Mouse (Mus musculus): ENCODE results near the gene Etv6.

Gene Etv6

GRCm38 (mm10) chr6:134087709-134088108, 52.2 kb downstream of the Etv6 start:
- peaks cover 3% of the 10 kb centered on the region; the same call in 1 of the 2 replicates for H3K4me1 ChIP-seq (replicated peaks; ENCODE audit: low read depth, low read length)
- no peaks in the 10 kb centered on the region for H3K27me3 ChIP-seq (ENCODE audit: insufficient read depth, low read length)
- H3K9me3 ChIP-seq (ENCODE audit: low read length): no peaks in the 10 kb centered on the region
- H3K36me3 ChIP-seq (ENCODE audit: insufficient read depth, low read length): no peaks in the 10 kb centered on the region
- no peak overlapping the region for H3K4me3 ChIP-seq (replicated peaks; ENCODE audit: low read length)
- TF ChIP-seq NANOG (IDR thresholded peaks at IDR 0.05; ENCODE audit: borderline replicate concordance, low read length) (no peak), POU5F1 (IDR thresholded peaks at IDR 0.05; ENCODE audit: borderline replicate concordance, low read length) (no peak), CTCF (conservative IDR thresholded peaks at IDR 0.05; ENCODE audit: low read length) (no peak)

GRCm38 (mm10) chr6:134089671-134090377, 54.3 kb downstream of the Etv6 start:
- H3K27me3 ChIP-seq (ENCODE audit: insufficient read depth, low read length): no peaks in the 10 kb centered on the region
- TF ChIP-seq CTCF (conservative IDR thresholded peaks at IDR 0.05; ENCODE audit: low read length) (no peak), NANOG (IDR thresholded peaks at IDR 0.05; ENCODE audit: borderline replicate concordance, low read length) (no peak)

DNA sequence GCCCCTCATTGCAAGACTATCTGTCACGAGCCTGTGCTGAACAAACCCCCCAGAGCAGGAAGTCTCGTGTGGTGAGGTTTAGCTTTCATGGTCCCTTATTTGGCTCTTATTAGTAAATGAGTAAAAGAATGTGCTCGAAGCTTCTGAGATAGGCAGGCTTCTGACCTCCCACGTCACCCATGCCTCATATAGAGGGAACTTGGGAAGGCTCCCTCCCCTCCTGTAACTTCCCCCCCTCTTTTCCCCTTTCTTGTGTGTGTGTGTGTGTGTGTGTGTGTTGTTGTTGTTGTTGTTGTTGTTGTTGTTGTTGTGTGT, 54.8 kb downstream of the Etv6 start:
- H3K4me1 ChIP-seq (replicated peaks; ENCODE audit: low read depth, low read length): peaks cover 3% of the 10 kb centered on the region; the same call in 1 of the 2 replicates
- H3K9me3 ChIP-seq (ENCODE audit: low read length): no peaks in the 10 kb centered on the region
- H3K36me3 ChIP-seq (ENCODE audit: insufficient read depth, low read length): peaks cover 13% of the 10 kb centered on the region
- TF ChIP-seq NANOG (IDR thresholded peaks at IDR 0.05; ENCODE audit: borderline replicate concordance, low read length) (no peak), CTCF (conservative IDR thresholded peaks at IDR 0.05; ENCODE audit: low read length) (no peak), POU5F1 (IDR thresholded peaks at IDR 0.05; ENCODE audit: borderline replicate concordance, low read length) (no peak)
- H3K27me3 ChIP-seq (ENCODE audit: insufficient read depth, low read length): no peaks in the 10 kb centered on the region
- no peak overlapping the region for H3K4me3 ChIP-seq (replicated peaks; ENCODE audit: low read length)

More at GRCm38 (mm10) chr6:134089671-134090377, 54.3 kb downstream of the Etv6 start:
- H3K4me1 ChIP-seq (replicated peaks; ENCODE audit: low read depth, low read length): peaks cover 3% of the 10 kb centered on the region; the same call in 1 of the 2 replicates
- H3K36me3 ChIP-seq (ENCODE audit: insufficient read depth, low read length): peaks cover 10% of the 10 kb centered on the region
- H3K4me3 ChIP-seq (replicated peaks; ENCODE audit: low read length): no peak overlapping the region
- H3K9me3 ChIP-seq (ENCODE audit: low read length): no peaks in the 10 kb centered on the region

GRCm38 (mm10) chr6:134090875-134091274, 55.4 kb downstream of the Etv6 start:
- H3K4me1 ChIP-seq (replicated peaks; ENCODE audit: low read depth, low read length): peaks cover 3% of the 10 kb centered on the region; the same call in 1 of the 2 replicates

GRCm38 (mm10) chr6:134091398-134091801, 55.9 kb downstream of the Etv6 start:
- Histone ChIP-seq H3K9me3 (ENCODE audit: low read length) (no peaks in the 10 kb centered on the region), H3K27me3 (ENCODE audit: insufficient read depth, low read length) (no peaks in the 10 kb centered on the region), H3K36me3 (ENCODE audit: insufficient read depth, low read length) (peaks cover 15% of the 10 kb centered on the region), H3K4me3 (replicated peaks; ENCODE audit: low read length) (no peak overlapping the region), H3K4me1 (replicated peaks; ENCODE audit: low read depth, low read length) (peaks cover 3% of the 10 kb centered on the region; the same call in 1 of the 2 replicates)
- TF ChIP-seq NANOG (IDR thresholded peaks at IDR 0.05; ENCODE audit: borderline replicate concordance, low read length) (no peak), POU5F1 (IDR thresholded peaks at IDR 0.05; ENCODE audit: borderline replicate concordance, low read length) (no peak), CTCF (conservative IDR thresholded peaks at IDR 0.05; ENCODE audit: low read length) (no peak)

More at GRCm38 (mm10) chr6:134090875-134091274, 55.4 kb downstream of the Etv6 start:
- Histone ChIP-seq H3K27me3 (ENCODE audit: insufficient read depth, low read length) (no peaks in the 10 kb centered on the region), H3K9me3 (ENCODE audit: low read length) (no peaks in the 10 kb centered on the region), H3K36me3 (ENCODE audit: insufficient read depth, low read length) (peaks cover 15% of the 10 kb centered on the region), H3K4me3 (replicated peaks; ENCODE audit: low read length) (no peak overlapping the region)
- TF ChIP-seq NANOG (IDR thresholded peaks at IDR 0.05; ENCODE audit: borderline replicate concordance, low read length): no peak
- TF ChIP-seq CTCF (conservative IDR thresholded peaks at IDR 0.05; ENCODE audit: low read length): no peak
- no peak for TF ChIP-seq POU5F1 (IDR thresholded peaks at IDR 0.05; ENCODE audit: borderline replicate concordance, low read length)

DNA sequence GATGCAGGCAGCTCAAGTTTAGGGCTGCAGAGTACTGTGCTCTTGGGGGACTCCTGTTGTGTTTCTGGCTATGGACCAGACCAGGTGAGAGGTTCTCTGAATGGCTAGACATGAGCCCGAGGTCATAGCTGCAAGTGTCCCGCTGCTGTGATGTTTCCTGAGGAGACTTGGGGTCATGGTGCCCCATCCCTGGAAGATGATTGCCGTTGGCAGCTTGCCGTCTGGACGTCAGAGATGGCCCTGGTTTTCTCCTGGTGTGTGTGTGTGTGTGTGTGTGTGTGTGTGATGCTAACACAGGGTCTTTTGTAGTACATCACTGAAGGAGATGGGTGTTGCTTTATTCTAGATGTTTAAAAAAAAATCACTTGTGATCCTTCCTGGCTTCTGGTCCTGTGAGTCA, 58.6 kb downstream of the Etv6 start:
- Histone ChIP-seq H3K27me3 (ENCODE audit: insufficient read depth, low read length) (no peaks in the 10 kb centered on the region), H3K9me3 (ENCODE audit: low read length) (no peaks in the 10 kb centered on the region), H3K4me3 (replicated peaks; ENCODE audit: low read length) (no peak overlapping the region), H3K4me1 (replicated peaks; ENCODE audit: low read depth, low read length) (peaks cover 3% of the 10 kb centered on the region; the same call in 1 of the 2 replicates), H3K36me3 (ENCODE audit: insufficient read depth, low read length) (peaks cover 15% of the 10 kb centered on the region)
- TF ChIP-seq NANOG (IDR thresholded peaks at IDR 0.05; ENCODE audit: borderline replicate concordance, low read length) (no peak), POU5F1 (IDR thresholded peaks at IDR 0.05; ENCODE audit: borderline replicate concordance, low read length) (no peak), CTCF (conservative IDR thresholded peaks at IDR 0.05; ENCODE audit: low read length) (no peak)

DNA sequence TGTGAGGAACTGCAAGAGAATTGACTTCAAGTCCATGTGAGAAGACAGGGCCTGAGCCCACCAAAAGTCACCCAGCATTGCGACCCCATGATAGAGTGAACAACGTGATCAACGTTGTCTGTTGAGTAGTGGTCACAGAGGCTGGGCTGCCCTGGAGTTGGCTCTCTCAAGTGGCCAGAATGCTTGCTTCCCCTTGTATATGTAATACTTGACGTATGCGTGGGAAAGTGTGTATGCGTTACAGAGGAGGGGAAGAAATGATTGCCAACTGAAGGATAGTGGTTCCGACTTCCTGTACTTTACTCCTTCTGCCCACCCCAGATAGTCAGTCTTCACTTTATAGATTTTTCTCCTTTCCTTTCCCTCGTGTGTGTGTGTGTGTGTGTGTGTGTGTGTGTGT, 59.1 kb downstream of the Etv6 start:
- no peak for TF ChIP-seq POU5F1 (IDR thresholded peaks at IDR 0.05; ENCODE audit: borderline replicate concordance, low read length)
- no peak for TF ChIP-seq CTCF (conservative IDR thresholded peaks at IDR 0.05; ENCODE audit: low read length)
- TF ChIP-seq NANOG (IDR thresholded peaks at IDR 0.05; ENCODE audit: borderline replicate concordance, low read length): no peak

GRCm38 (mm10) chr6:134095582-134095981, 60.1 kb downstream of the Etv6 start:
- H3K4me3 ChIP-seq (replicated peaks; ENCODE audit: low read length): no peak overlapping the region
- TF ChIP-seq CTCF (conservative IDR thresholded peaks at IDR 0.05; ENCODE audit: low read length) (no peak), NANOG (IDR thresholded peaks at IDR 0.05; ENCODE audit: borderline replicate concordance, low read length) (no peak), POU5F1 (IDR thresholded peaks at IDR 0.05; ENCODE audit: borderline replicate concordance, low read length) (no peak)

More for the DNA sequence above, 59.1 kb downstream of the Etv6 start:
- H3K27me3 ChIP-seq (ENCODE audit: insufficient read depth, low read length): no peaks in the 10 kb centered on the region
- H3K4me3 ChIP-seq (replicated peaks; ENCODE audit: low read length): no peak overlapping the region
- peaks cover 2% of the 10 kb centered on the region; the same call in 1 of the 2 replicates for H3K4me1 ChIP-seq (replicated peaks; ENCODE audit: low read depth, low read length)
- no peaks in the 10 kb centered on the region for H3K9me3 ChIP-seq (ENCODE audit: low read length)
- peaks cover 15% of the 10 kb centered on the region for H3K36me3 ChIP-seq (ENCODE audit: insufficient read depth, low read length)

More at GRCm38 (mm10) chr6:134095582-134095981, 60.1 kb downstream of the Etv6 start:
- no peaks in the 10 kb centered on the region for H3K9me3 ChIP-seq (ENCODE audit: low read length)
- H3K36me3 ChIP-seq (ENCODE audit: insufficient read depth, low read length): peaks cover 15% of the 10 kb centered on the region
- H3K4me1 ChIP-seq (replicated peaks; ENCODE audit: low read depth, low read length): no peaks in the 10 kb centered on the region
- no peaks in the 10 kb centered on the region for H3K27me3 ChIP-seq (ENCODE audit: insufficient read depth, low read length)
